Mouse (Mus musculus): ENCODE results near the gene Phex. TPM values are rescaled to one million over a fixed set of nuclear protein-coding genes. Genes with fewer than 3 reads are reported as not detected.
A peak's percentile ranks its signal among the peaks of the same experiment; 100 is the strongest.

Gene Phex
- total and polyA plus RNA-seq, 2 experiments from 2014 or later: 0.06 to 3.5 TPM

- Histone ChIP-seq H3K4me2 (ENCODE audit: low read depth) (no peak overlapping the region), H3K4me1 (ENCODE audit: insufficient read depth) (no peaks in the 10 kb centered on the region), H3K4me3 (ENCODE audit: low read depth, low read length) (no peak overlapping the region), H3K9me3 (ENCODE audit: low read length) (no peaks in the 10 kb centered on the region), H3K27me3 (ENCODE audit: insufficient read depth, low read length) (no peaks in the 10 kb centered on the region), H3K9ac (no peak overlapping the region), H3K27ac (ENCODE audit: low read depth, low read length) (no peak overlapping the region), H3K36me3 (ENCODE audit: insufficient read depth) (no peaks in the 10 kb centered on the region)
- DNase-seq: no peak
- ATAC-seq: no peak
- no peak for TF ChIP-seq CTCF (IDR thresholded peaks at IDR 0.05; ENCODE audit: low read depth)
These were observed 45.9 kb downstream of the Phex start for GRCm38 (mm10) chrX:157369166-157369565.

GRCm38 (mm10) chrX:157355521-157355920, 59.6 kb downstream of the Phex start:
- Histone ChIP-seq H3K4me2 (ENCODE audit: low read depth) (no peak overlapping the region), H3K27ac (ENCODE audit: low read depth, low read length) (no peak overlapping the region), H3K4me1 (ENCODE audit: insufficient read depth) (no peaks in the 10 kb centered on the region), H3K9me3 (ENCODE audit: low read length) (no peaks in the 10 kb centered on the region), H3K4me3 (ENCODE audit: low read depth, low read length) (no peak overlapping the region), H3K27me3 (ENCODE audit: insufficient read depth, low read length) (no peaks in the 10 kb centered on the region), H3K36me3 (ENCODE audit: insufficient read depth) (no peaks in the 10 kb centered on the region), H3K9ac (no peak overlapping the region)
- ATAC-seq (no peak), DNase-seq (no peak)
- 81% methylated on average over 4 of the region's 4 CpGs for WGBS
- TF ChIP-seq CTCF (IDR thresholded peaks at IDR 0.05; ENCODE audit: low read depth): no peak

GRCm38 (mm10) chrX:157346201-157346600, 68.9 kb downstream of the Phex start:
- no peaks in the 10 kb centered on the region for H3K36me3 ChIP-seq (ENCODE audit: insufficient read depth)
- no peak overlapping the region for H3K27ac ChIP-seq (ENCODE audit: low read depth, low read length)
- H3K4me2 ChIP-seq (ENCODE audit: low read depth): no peak overlapping the region
- no peak overlapping the region for H3K4me3 ChIP-seq (ENCODE audit: low read depth, low read length)
- WGBS: 85% methylated on average over 6 of the region's 6 CpGs
- H3K9me3 ChIP-seq (ENCODE audit: low read length): no peaks in the 10 kb centered on the region
- H3K27me3 ChIP-seq (ENCODE audit: insufficient read depth, low read length): no peaks in the 10 kb centered on the region
- H3K4me1 ChIP-seq (ENCODE audit: insufficient read depth): no peaks in the 10 kb centered on the region
- no peak for DNase-seq
- no peak for TF ChIP-seq CTCF (IDR thresholded peaks at IDR 0.05; ENCODE audit: low read depth)
- ATAC-seq: no peak
- no peak overlapping the region for H3K9ac ChIP-seq

- ATAC-seq (no peak), DNase-seq (no peak)
- Histone ChIP-seq H3K4me2 (ENCODE audit: low read depth) (no peak overlapping the region), H3K4me3 (ENCODE audit: low read depth, low read length) (no peak overlapping the region), H3K4me1 (ENCODE audit: insufficient read depth) (no peaks in the 10 kb centered on the region), H3K27ac (ENCODE audit: low read depth, low read length) (no peak overlapping the region), H3K9me3 (ENCODE audit: low read length) (no peaks in the 10 kb centered on the region), H3K27me3 (ENCODE audit: insufficient read depth, low read length) (no peaks in the 10 kb centered on the region), H3K9ac (no peak overlapping the region), H3K36me3 (ENCODE audit: insufficient read depth) (no peaks in the 10 kb centered on the region)
- no peak for TF ChIP-seq CTCF (IDR thresholded peaks at IDR 0.05; ENCODE audit: low read depth)
- WGBS: 69% methylated on average over 4 of the region's 4 CpGs
These were observed 80.4 kb downstream of the Phex start for GRCm38 (mm10) chrX:157334726-157335125.

DNA sequence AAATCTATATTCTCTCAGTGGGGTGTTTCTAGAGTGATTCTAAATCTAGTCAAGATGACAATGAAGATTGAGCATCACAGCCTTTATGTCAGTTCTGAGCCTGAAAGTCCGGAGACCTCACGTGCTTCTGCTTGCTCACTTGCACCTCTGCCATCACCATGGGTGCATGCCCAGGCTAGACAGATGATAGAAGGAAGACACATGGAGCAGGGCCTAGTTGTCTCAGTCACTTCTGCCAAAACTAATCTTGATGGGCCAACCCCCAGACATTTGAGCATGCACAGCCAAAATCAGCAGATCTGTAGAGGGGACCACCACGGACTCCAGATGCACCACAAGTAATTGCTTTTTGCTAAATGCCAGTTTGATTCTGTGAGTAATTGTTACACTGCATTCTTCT, 85.3 kb downstream of the Phex start:
- H3K27ac ChIP-seq (ENCODE audit: low read depth, low read length): no peak overlapping the region
- 74% methylated on average over 3 of the region's 3 CpGs for WGBS
- DNase-seq: no peak
- no peaks in the 10 kb centered on the region for H3K4me1 ChIP-seq (ENCODE audit: insufficient read depth)
- TF ChIP-seq CTCF (IDR thresholded peaks at IDR 0.05; ENCODE audit: low read depth): no peak
- H3K9me3 ChIP-seq (ENCODE audit: low read length): no peaks in the 10 kb centered on the region
- no peak overlapping the region for H3K4me2 ChIP-seq (ENCODE audit: low read depth)
- no peaks in the 10 kb centered on the region for H3K27me3 ChIP-seq (ENCODE audit: insufficient read depth, low read length)
- ATAC-seq: peak; percentile 58; the same call in 1 of the 2 replicates
- no peak overlapping the region for H3K4me3 ChIP-seq (ENCODE audit: low read depth, low read length)
- H3K9ac ChIP-seq: no peak overlapping the region
- H3K36me3 ChIP-seq (ENCODE audit: insufficient read depth): no peaks in the 10 kb centered on the region

GRCm38 (mm10) chrX:157328396-157328795, 86.7 kb downstream of the Phex start:
- no peaks in the 10 kb centered on the region for H3K4me1 ChIP-seq (ENCODE audit: insufficient read depth)
- ATAC-seq: peak; percentile 40
- 74% methylated on average over 1 of the region's 1 CpGs for WGBS
- H3K4me2 ChIP-seq (ENCODE audit: low read depth): no peak overlapping the region
- no peaks in the 10 kb centered on the region for H3K27me3 ChIP-seq (ENCODE audit: insufficient read depth, low read length)
- H3K9me3 ChIP-seq (ENCODE audit: low read length): no peaks in the 10 kb centered on the region
- no peak for DNase-seq
- TF ChIP-seq CTCF (IDR thresholded peaks at IDR 0.05; ENCODE audit: low read depth): no peak
- H3K27ac ChIP-seq (ENCODE audit: low read depth, low read length): no peak overlapping the region
- no peak overlapping the region for H3K9ac ChIP-seq
- no peaks in the 10 kb centered on the region for H3K36me3 ChIP-seq (ENCODE audit: insufficient read depth)
- no peak overlapping the region for H3K4me3 ChIP-seq (ENCODE audit: low read depth, low read length)

DNA sequence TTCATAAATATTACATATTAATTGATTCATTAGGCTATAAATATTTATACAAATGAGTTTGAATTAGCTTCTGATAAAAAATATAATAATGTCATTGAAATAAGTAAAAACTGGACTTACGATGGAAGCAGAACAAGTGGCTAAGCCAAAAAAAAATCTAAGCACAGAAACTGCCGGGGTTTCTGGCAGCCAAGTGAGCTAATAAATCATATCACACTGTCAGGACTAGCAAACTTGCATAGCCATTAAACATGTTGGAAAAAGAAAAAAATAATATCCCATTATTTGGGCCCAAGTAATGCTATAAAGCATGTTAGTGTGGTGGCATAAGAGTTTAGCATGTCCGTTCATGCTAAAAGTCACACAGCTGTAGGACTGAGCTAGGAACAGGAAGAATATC, 87.4 kb downstream of the Phex start:
- Histone ChIP-seq H3K27ac (ENCODE audit: low read depth, low read length) (no peak overlapping the region), H3K4me3 (ENCODE audit: low read depth, low read length) (no peak overlapping the region), H3K27me3 (ENCODE audit: insufficient read depth, low read length) (no peaks in the 10 kb centered on the region), H3K4me2 (ENCODE audit: low read depth) (no peak overlapping the region), H3K4me1 (ENCODE audit: insufficient read depth) (no peaks in the 10 kb centered on the region), H3K9ac (no peak overlapping the region), H3K9me3 (ENCODE audit: low read length) (no peaks in the 10 kb centered on the region), H3K36me3 (ENCODE audit: insufficient read depth) (no peaks in the 10 kb centered on the region)
- DNase-seq: no peak
- WGBS: 86% methylated on average over 3 of the region's 3 CpGs
- no peak for TF ChIP-seq CTCF (IDR thresholded peaks at IDR 0.05; ENCODE audit: low read depth)
- no peak for ATAC-seq

- TF ChIP-seq CTCF (IDR thresholded peaks at IDR 0.05; ENCODE audit: low read depth): no peak
- 80% methylated on average over 3 of the region's 3 CpGs for WGBS
- H3K36me3 ChIP-seq (ENCODE audit: insufficient read depth): no peaks in the 10 kb centered on the region
- no peak for DNase-seq
- H3K9ac ChIP-seq: no peak overlapping the region
- no peak for ATAC-seq
- no peaks in the 10 kb centered on the region for H3K9me3 ChIP-seq (ENCODE audit: low read length)
- H3K4me3 ChIP-seq (ENCODE audit: low read depth, low read length): no peak overlapping the region
- H3K4me2 ChIP-seq (ENCODE audit: low read depth): no peak overlapping the region
- no peaks in the 10 kb centered on the region for H3K27me3 ChIP-seq (ENCODE audit: insufficient read depth, low read length)
- H3K27ac ChIP-seq (ENCODE audit: low read depth, low read length): no peak overlapping the region
- H3K4me1 ChIP-seq (ENCODE audit: insufficient read depth): no peaks in the 10 kb centered on the region
These were observed 90.7 kb downstream of the Phex start for GRCm38 (mm10) chrX:157324396-157324795.
